Mouse (Mus musculus) liver, adult 2 months (tissue): ENCODE measurements at regions not wholly inside any gene's neighbourhood (a gene's known extent, or its start where the extent isn't known, plus 50 kb on each side); places are given as distances from the start of the nearest gene placed in this dataset.

ENCODE experiments used
- DNase-seq: peaks from one replicate; pipeline ENCODE4 v3.0.0-alpha.2; 2011; ENCODE audit warnings: low read depth, low spot score; ENCODE audit errors: extremely low read depth
- H3K27ac ChIP-seq: fragments of 200-500 bp; replicated peaks from 2 replicates; pipeline ENCODE4 v1.5.1; 2012; ENCODE audit warnings: low read depth, mild to moderate bottlenecking, control low read depth, inconsistent platforms, low read length; ENCODE audit not compliant: insufficient read depth
- H3K27me3 ChIP-seq: fragments of 200-500 bp; 2 replicates; pipeline ENCODE4 v1.6.1; 2012; ENCODE audit warnings: mild to moderate bottlenecking, moderate library complexity, low read length, inconsistent platforms; ENCODE audit not compliant: control insufficient read depth, insufficient read depth
- H3K36me3 ChIP-seq: fragments of 200-500 bp; 2 replicates; pipeline ENCODE4 v1.6.1; 2012; ENCODE audit warnings: low read length, inconsistent platforms; ENCODE audit not compliant: control insufficient read depth, insufficient read depth
- H3K4me1 ChIP-seq: fragments of 200-500 bp; 2 replicates; pipeline ENCODE4 v1.6.1; 2011; ENCODE audit warnings: low read length; ENCODE audit not compliant: control insufficient read depth, insufficient read depth
- H3K4me3 ChIP-seq: fragments of 200-500 bp; 2 replicates; pipeline ENCODE4 v1.5.1; 2011; ENCODE audit warnings: low read depth, mild to moderate bottlenecking, control low read depth, low read length, moderate library complexity; ENCODE audit not compliant: insufficient read depth
- H3K79me2 ChIP-seq: fragments of 200-500 bp; 2 replicates; pipeline ENCODE4 v1.6.1; 2012; ENCODE audit warnings: inconsistent platforms, mild to moderate bottlenecking, low read length, moderate library complexity; ENCODE audit not compliant: control insufficient read depth, insufficient read depth
- H3K9ac ChIP-seq: fragments of 200-500 bp; 2 replicates; pipeline ENCODE4 v1.6.1; 2012; ENCODE audit warnings: low read depth, mild to moderate bottlenecking, control low read depth, inconsistent platforms, low read length
- CTCF ChIP-seq: fragments of 200-500 bp; IDR thresholded peaks from 2 replicates; pipeline ENCODE4 v1.5.1; 2011; ENCODE audit warnings: low read depth, low read length, control low read depth
- POLR2A ChIP-seq: fragments of 200-500 bp; IDR thresholded peaks from 2 replicates; pipeline ENCODE4 v1.6.1; 2011; ENCODE audit warnings: low read length, control low read depth; ENCODE audit not compliant: insufficient read depth; ENCODE audit errors: extremely low read depth
- WGBS: fragments of 180-500 bp; shearing (Covaris S2); methylation state at CpG from one replicate; pipeline ENCODE4 v1.1.7; 2018; 5-methylcytosine and 5-hydroxymethylcytosine counted together

- Histone ChIP-seq H3K36me3 (no peaks in the 10 kb centered on the region), H3K4me3 (no peak overlapping the region), H3K27ac (no peak overlapping the region), H3K9ac (no peak overlapping the region), H3K4me1 (no peaks in the 10 kb centered on the region), H3K79me2 (no peaks in the 10 kb centered on the region), H3K27me3 (no peaks in the 10 kb centered on the region)
- 87% methylated on average over 30 of the region's 30 CpGs for WGBS
- TF ChIP-seq POLR2A (no peak), CTCF (no peak)
- no peak for DNase-seq
These were observed 54.9 kb upstream of the Noct start for GRCm38 (mm10) chr3:51169150-51169925.

- WGBS: 26% methylated on average over 19 of the region's 19 CpGs
- H3K36me3 ChIP-seq: no peaks in the 10 kb centered on the region
- no peaks in the 10 kb centered on the region for H3K4me1 ChIP-seq
- H3K27me3 ChIP-seq: no peaks in the 10 kb centered on the region
- peak; percentile 53 for DNase-seq
- no peaks in the 10 kb centered on the region for H3K79me2 ChIP-seq
- H3K27ac ChIP-seq: no peak overlapping the region
- peak; percentile 97 for TF ChIP-seq CTCF
- no peak for TF ChIP-seq POLR2A
- H3K9ac ChIP-seq: no peak overlapping the region
- no peak overlapping the region for H3K4me3 ChIP-seq
These were observed 53.9 kb upstream of the Noct start for GRCm38 (mm10) chr3:51170225-51170852.
